In the genomic region with DNA sequence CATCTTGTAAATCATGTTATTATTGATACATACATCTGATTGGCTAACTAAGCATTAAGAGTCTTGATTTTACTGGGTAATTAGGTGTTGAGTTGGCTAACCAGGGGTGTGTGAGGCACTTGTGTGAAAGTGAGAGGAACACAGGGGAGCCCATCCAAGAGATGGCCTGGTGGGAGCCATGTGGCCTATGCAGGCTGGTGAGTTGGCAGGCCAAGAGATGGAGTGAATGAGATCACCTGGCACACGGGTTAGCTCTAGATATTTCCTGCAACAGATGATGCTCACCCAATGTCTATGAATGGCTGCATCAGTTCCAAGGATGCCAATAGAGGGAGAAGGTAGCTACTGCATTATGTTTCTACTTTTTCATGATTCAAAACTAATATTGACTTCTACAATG, we compare ENCODE assay signal across 24 mouse cellular contexts.
DNase-seq lines count a peak whose midpoint lies in the region; ATAC-seq and TF ChIP-seq lines count a peak whose summit lies in the region.
"Had no signal": no experiment of that assay in that cellular context is flagged by ENCODE, and none has a peak within 500 bp of the region (broad histone marks: within the 10 kb centered on the region; RNA-seq: fewer than 3 reads in every experiment).

No protein-coding gene starts in this region.

- no peaks in the 10 kb centered on the region for H3K9me3 ChIP-seq in heart, embryonic 12.5 days (replicated peaks)
- H3K9me3 ChIP-seq: embryonic facial prominence, embryonic 15.5 days; forebrain, embryonic 10.5 days; hindbrain, embryonic 13.5 days had no signal

- no peak for TF ChIP-seq CTCF in cerebellum, adult 2 months (IDR thresholded peaks at IDR 0.05; ENCODE audit: borderline replicate concordance, insufficient read depth, low read depth, low read length)

- TF ChIP-seq POLR2A in cerebellum, adult 2 months (IDR thresholded peaks at IDR 0.05; ENCODE audit: borderline replicate concordance, insufficient read depth, low read length) = no peak

- H3K4me3 ChIP-seq in cerebellum, adult 2 months (replicated peaks; ENCODE audit: insufficient read depth, low read depth, low read length) = no peak overlapping the region
- H3K4me3 ChIP-seq in heart, embryonic 12.5 days = no peak overlapping the region
- H3K4me3 ChIP-seq: embryonic facial prominence, embryonic 15.5 days; erythroblast, embryonic 14.5 days; forebrain, embryonic 10.5 days; gastrocnemius, adult 2 months; hindbrain, embryonic 13.5 days had no signal

- ATAC-seq in cerebellum, adult (ENCODE audit: insufficient number of reproducible peaks, low FRiP score, low TSS enrichment) = peak; percentile 95
- ATAC-seq in heart, embryonic 12.5 days (ENCODE audit: insufficient number of reproducible peaks, low FRiP score) = no peak
- ATAC-seq: CD4-positive, CD25-positive, alpha-beta regulatory T cell, adult 4 months; forebrain, embryonic 14.5 days; hindbrain, postnatal 0 days had no signal

- H3K27me3 ChIP-seq in cerebellum, adult 2 months (ENCODE audit: control insufficient read depth, insufficient read depth, low read length) = no peaks in the 10 kb centered on the region
- no peaks in the 10 kb centered on the region for H3K27me3 ChIP-seq in heart, embryonic 12.5 days (replicated peaks)
- H3K27me3 ChIP-seq: embryonic facial prominence, embryonic 15.5 days; hindbrain, embryonic 13.5 days had no signal

- no peak overlapping the region for H3K4me2 ChIP-seq in heart, embryonic 12.5 days
- H3K4me2 ChIP-seq: embryonic facial prominence, embryonic 15.5 days; hindbrain, embryonic 13.5 days had no signal

- 6% methylated on average over 1 of the region's 1 CpGs for WGBS in cerebellum, adult 2 months
- WGBS in heart, embryonic 12.5 days = 82% methylated on average over 1 of the region's 1 CpGs

- H3K4me1 ChIP-seq in cerebellum, adult 2 months (ENCODE audit: control insufficient read depth, insufficient read depth, low read length) = peaks cover 4% of the 10 kb centered on the region; the same call in 1 of the 2 replicates
- H3K4me1 ChIP-seq in heart, embryonic 12.5 days (replicated peaks) = peaks cover 12% of the 10 kb centered on the region
- H3K4me1 ChIP-seq: embryonic facial prominence, embryonic 15.5 days; forebrain, embryonic 10.5 days; hindbrain, embryonic 13.5 days had no signal

- H3K9ac ChIP-seq in heart, embryonic 12.5 days = no peak overlapping the region
- H3K9ac ChIP-seq: embryonic facial prominence, embryonic 15.5 days; hindbrain, embryonic 13.5 days had no signal

- H3K27ac ChIP-seq in cerebellum, adult 2 months (ENCODE audit: insufficient read depth, low read length) = no peak overlapping the region
- H3K27ac ChIP-seq in heart, embryonic 12.5 days (ENCODE audit: poor library complexity, severe bottlenecking) = no peak overlapping the region
- H3K27ac ChIP-seq: embryonic facial prominence, embryonic 15.5 days; forebrain, embryonic 10.5 days; gastrocnemius, adult 2 months; hindbrain, embryonic 13.5 days; hindbrain, postnatal 0 days had no signal

- no peak for DNase-seq in cerebellum, postnatal 4 days (ENCODE audit: low spot score in 2 of 2)
- DNase-seq in cerebellum, adult 2 months = peak; percentile 61 to 89
- peak; percentile 65 to 69 for DNase-seq in cerebellum, postnatal 10 days
- no peak for DNase-seq in adrenal gland, adult 18-20 months (ENCODE audit: low spot score in 2 of 2)
- DNase-seq in embryo, embryonic 10.5 days (ENCODE audit: low spot score) = no peak
- DNase-seq: adrenal gland, postnatal 10 days; B cell, adult 2 months; embryo, embryonic 11 days; gastrocnemius, adult 2 months; gastrocnemius, postnatal 36 days; heart, adult 11 months; heart, postnatal 10 days; heart, postnatal 4 days; kidney, adult 18-20 months had no signal

- peaks cover 22% of the 10 kb centered on the region for H3K36me3 ChIP-seq in heart, embryonic 12.5 days
- H3K36me3 ChIP-seq: G1E; hindbrain, embryonic 13.5 days had no signal

Comparison
In these comparisons a context has a peak if more than half of its experiments do, and no peak if none do; other contexts are left out.
1. DNase-seq: peak in cerebellum, adult 2 months (2 of 2) and cerebellum, postnatal 10 days (2 of 2); none in cerebellum, postnatal 4 days (0 of 2), adrenal gland, adult 18-20 months (0 of 2) and embryo, embryonic 10.5 days (single experiment).